Mouse (Mus musculus): ENCODE measurements around the gene Nell1.

Nell1 gene

DNA sequence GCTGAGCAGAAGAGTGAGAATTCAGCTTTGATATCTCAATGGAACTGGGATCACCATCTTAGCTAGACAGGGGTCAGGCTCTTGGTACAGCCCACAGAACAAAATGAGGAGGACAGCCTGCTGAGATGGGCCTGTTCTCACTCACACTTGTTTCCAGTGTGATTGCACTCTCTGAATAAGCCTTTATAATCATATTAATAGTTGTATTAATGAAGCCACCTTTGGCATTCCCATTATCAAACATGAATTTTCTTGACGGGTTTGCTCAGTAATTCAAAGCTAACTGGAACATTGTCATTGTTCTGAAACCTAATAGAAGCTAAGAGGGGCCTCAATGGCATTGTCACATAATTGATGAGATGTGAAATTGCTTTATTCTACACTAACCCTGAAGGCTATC is 875.6 kb downstream of the Nell1 start:
- no peak for DNase-seq (ENCODE audit: low read depth, low spot score)

DNA sequence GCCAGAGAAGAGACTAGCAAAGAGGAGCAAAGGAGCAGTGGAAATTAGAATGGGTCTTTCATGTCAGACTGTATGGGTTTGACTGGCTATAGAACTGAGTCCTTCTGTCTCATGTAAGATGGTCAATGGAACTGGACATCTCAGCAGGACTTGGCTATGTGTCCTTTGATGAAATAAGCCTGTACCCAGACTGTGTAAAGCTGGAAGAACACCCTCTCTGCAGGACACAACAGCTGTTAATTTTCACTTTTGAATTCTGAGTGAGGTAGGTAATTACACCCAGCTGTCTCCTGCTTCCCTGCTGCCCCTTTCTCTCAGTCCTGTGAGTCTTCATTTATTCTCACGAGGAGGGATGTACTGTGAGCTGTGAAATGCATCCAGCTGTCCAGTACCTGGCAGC is 895.5 kb downstream of the Nell1 start:
- no peak for DNase-seq (ENCODE audit: low read depth, low spot score)

DNA sequence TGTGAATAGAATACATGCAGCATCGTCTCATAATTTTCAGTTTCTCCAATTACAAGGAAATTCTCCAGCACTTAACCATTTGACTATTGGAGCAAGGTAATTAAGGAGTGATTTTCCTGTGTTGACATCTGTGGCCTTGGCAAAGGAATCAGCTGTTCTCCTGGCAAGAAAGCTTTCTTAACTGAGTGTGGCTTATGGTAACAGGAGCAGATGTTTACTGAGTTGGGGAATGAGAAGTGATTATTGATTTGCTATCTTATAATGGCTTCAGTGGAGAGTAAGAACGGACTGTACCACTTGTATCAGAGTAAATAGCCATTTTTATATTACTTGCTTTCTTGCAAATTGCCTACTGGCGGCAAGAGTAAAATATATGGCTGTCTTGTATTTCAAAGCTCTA is 913.0 kb downstream of the Nell1 start:
- no peak for DNase-seq (ENCODE audit: low read depth, low spot score)

DNA sequence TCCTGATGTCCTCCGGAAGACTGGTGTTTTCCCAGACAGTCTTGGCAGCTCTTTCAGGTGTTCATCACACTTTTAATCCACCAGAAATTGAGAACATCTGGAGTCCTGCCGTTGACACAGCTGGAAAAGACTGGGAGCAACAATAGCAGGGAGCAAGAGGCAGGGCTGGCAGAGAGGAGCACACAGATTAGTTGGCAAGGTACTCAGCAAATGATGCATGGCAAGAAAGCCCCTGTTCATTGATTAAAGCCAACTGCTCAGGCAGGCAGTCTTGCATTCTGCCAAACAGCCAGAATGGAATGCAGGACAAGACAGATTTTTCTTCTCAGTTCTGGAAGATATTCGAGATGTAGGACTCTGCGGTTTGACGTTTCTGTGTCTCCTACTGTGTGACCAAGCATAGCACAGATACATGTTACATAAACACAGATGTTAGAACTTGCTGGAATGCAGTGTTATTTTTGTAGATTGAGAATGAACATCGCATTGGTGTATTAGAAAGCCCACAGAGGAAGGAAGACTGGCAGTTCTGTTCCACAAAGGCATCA is 925.0 kb downstream of the Nell1 start:
- DNase-seq (ENCODE audit: low read depth, low spot score) = no peak

All from A20 (cell line).